Mouse (Mus musculus): ENCODE results near the gene Nkx1-2.

Gene Nkx1-2

DNA sequence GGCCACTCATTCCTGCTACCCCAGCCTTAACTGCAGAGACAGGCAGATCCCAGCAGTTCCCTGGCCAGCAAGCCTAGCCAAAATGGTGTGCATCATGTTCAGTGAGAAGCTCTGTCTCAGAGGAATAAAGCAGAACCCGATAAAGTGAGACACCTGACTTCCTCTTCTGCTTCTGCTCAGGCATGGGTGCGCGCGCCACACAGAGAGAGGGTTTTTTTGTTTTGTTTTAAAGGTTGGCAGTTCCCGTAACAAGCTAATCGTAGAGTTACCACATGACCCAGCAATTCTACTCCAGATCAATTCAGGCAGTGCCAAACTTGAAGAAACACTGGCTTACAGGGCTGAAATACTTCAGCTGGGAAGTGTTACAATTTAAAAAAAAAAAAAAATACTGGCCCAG is 30.6 kb downstream of the Nkx1-2 start:
- DNase-seq (ENCODE audit: low spot score in 2 of 2): no peak

DNA sequence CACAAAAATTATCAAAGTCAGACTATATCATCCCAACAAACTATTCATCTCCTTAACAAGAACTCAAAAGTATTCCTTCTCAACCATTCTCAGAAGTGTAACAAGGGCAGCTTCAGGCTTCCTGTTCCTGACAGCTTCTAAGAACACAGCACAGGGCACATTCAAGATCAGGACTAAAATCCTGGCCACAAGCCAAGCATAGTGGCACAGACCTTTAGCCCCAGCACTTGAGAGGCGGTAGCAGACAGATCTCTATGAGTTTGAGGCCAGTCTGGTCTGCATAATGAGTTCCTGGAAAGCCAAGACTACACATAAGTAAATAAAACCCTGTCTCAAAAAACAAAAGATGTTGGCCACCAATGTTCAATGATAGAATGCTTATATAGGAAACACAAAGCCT is 33.6 kb downstream of the Nkx1-2 start:
- no peak for DNase-seq (ENCODE audit: low spot score in 2 of 2)

DNA sequence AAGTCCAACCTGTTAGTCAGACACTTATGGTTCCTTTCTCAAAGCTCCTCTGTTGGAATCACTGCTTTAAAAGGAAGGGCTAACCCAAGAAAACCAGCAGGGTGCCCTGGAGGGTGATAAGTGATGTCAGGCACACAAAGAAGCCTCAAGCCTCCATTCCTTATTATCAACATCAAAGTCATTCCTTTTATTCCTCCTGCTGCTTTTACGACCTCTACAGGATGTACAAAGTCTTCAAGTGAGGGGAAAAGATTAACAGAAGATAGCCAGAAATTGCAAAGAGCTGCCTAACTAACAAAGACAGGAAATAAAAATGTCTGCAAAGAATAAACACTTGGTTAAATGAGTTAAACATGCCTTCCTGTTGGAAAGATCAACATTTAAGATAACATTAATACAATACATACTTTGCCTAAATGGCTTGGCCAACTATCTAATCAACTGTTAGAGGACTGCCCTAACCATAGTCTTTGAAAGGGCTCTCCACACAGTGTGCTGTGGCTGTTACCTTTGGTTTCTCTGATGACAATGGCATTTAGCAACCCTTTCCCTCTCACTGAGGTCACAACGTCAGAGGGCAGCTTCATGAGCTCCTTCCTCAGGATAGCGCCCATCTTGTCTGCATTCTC is 40.2 kb downstream of the Nkx1-2 start:
- no peak for DNase-seq (ENCODE audit: low spot score in 2 of 2)

DNA sequence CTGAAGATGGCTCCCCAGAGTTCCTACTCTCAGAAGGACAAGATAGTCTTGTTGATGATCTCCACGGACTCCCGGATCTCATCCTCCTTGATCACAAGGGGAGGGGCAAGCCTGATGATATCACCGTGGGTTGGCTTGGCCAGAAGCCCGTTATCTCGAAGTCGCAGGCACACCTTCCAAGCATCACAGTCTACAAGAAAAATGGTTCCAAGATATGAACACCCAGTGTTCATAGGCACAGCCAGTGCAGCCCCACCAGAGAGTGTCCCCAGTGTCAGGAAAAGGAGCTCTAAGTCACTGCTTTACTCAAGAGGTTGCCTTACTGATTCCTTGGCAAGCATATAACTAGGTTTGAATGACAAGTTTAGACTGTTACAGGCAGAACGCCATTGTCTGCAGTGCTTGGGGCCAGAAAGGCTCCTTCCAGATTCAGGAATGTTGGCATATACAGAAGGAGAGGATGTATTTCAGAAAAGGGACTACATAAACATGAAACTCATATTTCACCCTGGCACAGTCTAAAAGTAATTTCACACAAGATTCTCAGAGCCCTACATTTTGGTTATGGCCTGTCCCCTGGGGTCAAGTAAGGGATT is 41.2 kb downstream of the Nkx1-2 start:
- DNase-seq (ENCODE audit: low spot score in 2 of 2): no peak

DNA sequence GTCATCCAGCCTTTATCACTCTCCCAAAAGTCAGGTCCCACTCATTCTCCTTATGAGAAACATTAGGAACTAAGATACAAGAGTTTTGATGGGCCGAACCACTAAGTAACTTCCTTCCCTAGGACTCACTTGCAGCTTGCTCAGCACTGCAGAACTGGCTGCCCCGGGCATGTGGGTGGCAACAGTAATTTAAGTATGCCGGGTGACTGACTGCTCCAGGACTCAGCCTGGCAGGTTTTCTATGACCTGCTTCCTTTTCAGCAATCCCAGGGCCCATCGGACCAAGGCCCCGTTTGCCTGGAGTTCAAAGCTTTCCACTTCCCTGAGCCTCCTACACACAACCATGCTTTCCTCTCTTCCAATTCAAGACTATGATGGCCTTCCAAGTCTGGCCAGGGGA is 42.9 kb downstream of the Nkx1-2 start:
- DNase-seq (ENCODE audit: low spot score in 2 of 2): no peak

DNA sequence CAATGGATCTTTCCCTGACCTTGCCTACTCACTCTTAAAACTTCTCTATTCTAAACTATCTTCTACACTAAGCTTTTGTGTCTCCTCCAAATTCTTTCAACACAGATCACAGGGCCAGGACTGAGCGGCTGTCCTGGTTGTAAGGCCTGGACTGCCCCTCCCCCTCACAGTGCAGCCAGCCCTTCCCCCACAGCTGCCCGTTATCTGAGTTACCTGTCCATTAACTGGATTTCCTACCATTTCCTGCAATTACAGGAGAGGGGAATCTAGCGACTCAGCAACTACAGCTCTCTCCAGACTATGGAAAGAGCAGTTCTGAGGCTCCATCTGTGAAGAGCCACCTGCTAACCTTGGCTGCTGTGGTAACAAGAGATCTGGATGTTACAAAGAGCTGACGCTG is 43.5 kb downstream of the Nkx1-2 start:
- DNase-seq (ENCODE audit: low spot score in 2 of 2): no peak

DNA sequence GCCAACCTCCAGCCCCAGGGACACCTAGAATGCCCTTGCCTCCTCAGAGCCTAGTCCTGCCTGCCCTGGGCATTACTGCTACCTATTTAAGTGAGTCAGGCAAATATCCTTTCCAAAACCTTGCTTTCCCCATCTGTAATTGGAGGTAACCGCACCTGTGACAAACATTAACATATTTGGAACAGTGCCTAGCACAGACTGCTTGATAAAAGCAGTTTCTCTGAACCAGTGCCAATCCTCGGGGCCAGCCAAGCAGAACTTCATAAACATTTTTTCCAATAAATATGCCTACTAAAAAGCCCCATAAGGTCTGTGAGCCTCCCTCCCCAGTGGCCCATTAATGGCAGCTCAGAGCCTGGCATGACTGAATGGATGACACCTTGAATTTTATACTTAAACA is 45.3 kb downstream of the Nkx1-2 start:
- no peak for DNase-seq (ENCODE audit: low spot score in 2 of 2)

DNA sequence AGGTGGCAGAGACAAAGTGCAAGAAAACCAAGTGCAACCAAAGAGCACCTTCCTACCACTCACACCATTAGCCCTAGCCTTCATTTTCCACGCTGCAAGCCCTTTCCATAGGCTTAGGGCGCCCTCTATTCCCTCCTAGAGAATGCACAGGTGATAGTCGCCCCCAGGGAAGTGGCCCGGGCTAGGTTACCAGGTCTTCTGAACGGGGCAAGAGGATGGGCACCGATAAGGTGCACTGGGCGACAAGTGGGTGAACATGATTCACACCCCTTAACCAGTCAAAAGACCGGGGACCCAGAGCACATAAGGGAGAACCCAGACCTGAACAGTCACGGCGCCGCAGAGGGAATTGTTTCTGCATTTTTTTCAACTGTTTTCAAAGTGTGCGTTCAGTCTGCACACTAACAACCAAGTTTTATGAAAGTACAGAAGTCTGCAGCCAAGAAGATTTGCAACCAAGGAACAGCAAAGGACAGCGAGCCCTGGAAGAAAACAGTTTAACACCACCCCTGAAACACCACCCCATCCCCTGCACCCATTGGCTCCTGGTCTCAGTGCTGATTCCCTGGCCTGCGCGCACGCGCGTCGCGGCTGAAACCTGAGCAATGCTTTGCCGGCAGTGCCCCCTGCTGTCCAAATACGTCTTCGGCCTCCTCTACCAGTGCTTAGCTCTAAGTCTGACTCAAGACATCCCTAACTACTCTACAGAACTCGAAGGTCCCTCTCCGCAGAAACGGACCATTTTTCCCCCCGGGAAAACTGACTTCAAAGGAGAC is 47.9 kb downstream of the Nkx1-2 start:
- peak; percentile 90 to 96 for DNase-seq (ENCODE audit: low spot score in 2 of 2)

DNA sequence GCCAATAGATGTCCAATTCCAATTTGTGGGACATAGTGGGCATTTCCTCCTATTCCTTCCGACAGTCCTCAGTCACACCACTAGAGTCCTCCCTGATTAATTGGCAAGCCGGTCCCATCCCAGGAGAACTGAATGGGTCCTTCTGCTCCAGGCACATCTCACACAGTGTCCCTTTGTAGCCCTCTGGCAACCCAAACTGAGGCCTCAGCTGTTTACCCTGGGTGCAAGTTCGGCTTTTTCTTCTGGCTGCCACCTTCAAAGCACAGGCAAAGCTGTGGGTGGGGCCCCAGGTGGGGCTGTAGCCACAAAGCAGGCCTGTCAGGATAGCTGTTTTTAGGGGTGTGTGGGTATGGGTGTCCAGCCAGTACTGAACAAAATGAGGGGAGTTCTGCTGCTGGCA is 52.3 kb downstream of the Nkx1-2 start:
- DNase-seq (ENCODE audit: low spot score in 2 of 2): no peak

Data from urinary bladder, postnatal 4 days (tissue).